Mouse (Mus musculus): ENCODE results near the gene Sgtb.

DNA sequence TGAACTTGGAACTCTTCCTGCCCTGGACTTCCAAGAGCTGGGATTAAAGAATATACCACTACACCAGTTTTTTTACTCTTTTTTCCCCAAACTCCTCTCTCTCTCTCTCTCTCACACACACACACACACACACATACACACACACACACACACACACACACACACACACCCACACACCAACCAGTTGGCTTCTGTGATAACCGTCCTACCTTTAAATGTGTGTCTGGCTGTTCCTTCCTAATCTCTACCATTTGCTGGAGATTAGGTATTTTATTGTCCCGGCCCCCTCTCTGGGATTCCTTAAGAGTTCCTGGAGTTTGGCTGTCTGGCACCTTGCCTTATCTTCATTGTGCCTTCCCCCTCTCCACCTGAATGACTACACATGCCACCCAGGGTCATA, 24.9 kb upstream of the Sgtb start:
- TF ChIP-seq CTCF (IDR thresholded peaks at IDR 0.05) (no peak), POLR2A (IDR thresholded peaks at IDR 0.05; ENCODE audit: insufficient read depth, low read depth, low read length) (no peak), EP300 (IDR thresholded peaks at IDR 0.05; ENCODE audit: insufficient read depth, low read depth, low read length) (no peak)

Data from heart, adult 2 months (tissue).